Mouse (Mus musculus): ENCODE measurements around the gene Srsf11.

Gene Srsf11

DNA sequence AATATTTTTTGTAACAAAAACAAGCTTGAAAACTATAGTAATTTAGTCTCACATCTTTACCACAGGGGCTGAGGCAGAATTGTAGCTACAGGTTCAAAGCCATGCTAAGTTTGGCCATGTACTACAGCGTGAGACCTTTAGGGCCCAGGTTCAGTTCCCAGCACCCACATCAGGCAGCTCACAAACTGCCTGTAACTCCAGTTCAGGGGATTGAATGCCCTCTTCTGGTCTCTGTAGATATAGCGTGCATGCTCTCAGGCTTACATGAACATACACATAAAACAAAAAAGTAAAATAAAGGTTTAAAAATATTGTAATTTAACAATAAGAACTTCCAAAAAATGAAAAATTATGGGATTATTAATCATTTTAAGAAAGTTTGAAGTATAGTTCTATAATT lies 63.2 kb downstream of the Srsf11 start:
- DNase-seq: no peak

DNA sequence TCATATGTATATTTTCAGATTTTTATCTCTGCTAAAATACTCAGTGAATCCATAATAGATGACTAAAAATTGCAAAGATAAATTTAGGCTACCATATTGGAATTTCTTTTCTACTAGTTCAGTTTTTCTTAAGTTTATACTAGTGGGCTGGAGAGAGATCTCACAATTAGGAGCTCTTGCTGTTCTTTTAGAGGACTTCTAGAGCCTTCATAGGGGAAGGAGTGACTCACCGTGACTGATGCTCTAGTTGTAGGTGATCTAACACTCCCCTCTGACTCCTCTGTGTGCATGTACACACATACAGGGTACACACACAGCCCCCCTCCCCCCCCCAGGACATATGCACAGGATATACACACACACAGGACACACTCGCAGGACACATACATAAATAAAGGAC lies 65.3 kb downstream of the Srsf11 start:
- no peak for DNase-seq
